Mouse (Mus musculus) heart, embryonic 16.5 days (tissue): ENCODE measurements at regions not wholly inside any gene's neighbourhood (a gene's known extent, or its start where the extent isn't known, plus 50 kb on each side); places are given as distances from the start of the nearest gene placed in this dataset.

Experiments
- ATAC-seq: fragments of 200-750 bp; cut with Nextera tagmentation; replicated peaks from 2 replicates; pipeline ENCODE4 v1.8.0; 2017; ENCODE audit warnings: moderate number of reproducible peaks; ENCODE audit not compliant: insufficient read depth, low FRiP score; ENCODE audit errors: extremely low read depth
- H3K27ac ChIP-seq: fragments of 300-500 bp; sonication (generic); 2 replicates; pipeline ENCODE4 v1.5.1; 2014; ENCODE audit warnings: mild to moderate bottlenecking, low read length, control low read depth, moderate library complexity
- H3K27me3 ChIP-seq: fragments of 300-500 bp; sonication (generic); 2 replicates; pipeline ENCODE4 v1.6.1; 2014; ENCODE audit warnings: low read length, mixed read lengths; ENCODE audit not compliant: control insufficient read depth, insufficient read depth
- H3K36me3 ChIP-seq: fragments of 300-500 bp; sonication (generic); 2 replicates; pipeline ENCODE4 v1.6.1; 2014; ENCODE audit not compliant: control insufficient read depth, insufficient read depth
- H3K4me1 ChIP-seq: fragments of 300-500 bp; sonication (generic); 2 replicates; pipeline ENCODE4 v1.6.1; 2014; ENCODE audit warnings: low read length, mixed read lengths; ENCODE audit not compliant: control insufficient read depth, insufficient read depth
- H3K4me2 ChIP-seq: fragments of 300-500 bp; sonication (generic); 2 replicates; pipeline ENCODE4 v1.6.1; 2014; ENCODE audit warnings: low read depth, mild to moderate bottlenecking, control low read depth, low read length
- H3K4me3 ChIP-seq: fragments of 300-500 bp; sonication (generic); 2 replicates; pipeline ENCODE4 v1.5.1; 2014; ENCODE audit warnings: mild to moderate bottlenecking, control low read depth, low read length
- H3K9ac ChIP-seq: fragments of 300-500 bp; sonication (generic); 2 replicates; pipeline ENCODE4 v1.6.1; 2014; ENCODE audit warnings: low read length, control low read depth
- H3K9me3 ChIP-seq: fragments of 300-500 bp; sonication (generic); replicated peaks from 2 replicates; pipeline ENCODE4 v1.6.1; 2016; ENCODE audit warnings: low read length; ENCODE audit not compliant: control insufficient read depth
- WGBS: fragments of 180-500 bp; shearing (Covaris S2); extraction: QIAGEN DNeasy Blood & Tissue Kit; methylation state at CpG from one replicate; pipeline ENCODE4 v1.1.7; 2014; 5-methylcytosine and 5-hydroxymethylcytosine counted together

GRCm38 (mm10) chr15:87188816-87189455, 355.2 kb upstream of the Fam19a5 start:
- Histone ChIP-seq H3K4me2 (no peak overlapping the region), H3K4me1 (no peaks in the 10 kb centered on the region), H3K9ac (no peak overlapping the region), H3K36me3 (no peaks in the 10 kb centered on the region), H3K9me3 (peaks cover 2% of the 10 kb centered on the region; the same call in 1 of the 2 replicates), H3K4me3 (no peak overlapping the region), H3K27ac (no peak overlapping the region), H3K27me3 (no peaks in the 10 kb centered on the region)
- 59% methylated on average over 9 of the region's 9 CpGs for WGBS
- no peak for ATAC-seq

- no peak for ATAC-seq
- H3K4me1 ChIP-seq, result no peaks in the 10 kb centered on the region
- no peak overlapping the region for H3K9ac ChIP-seq
- 63% methylated on average over 4 of the region's 4 CpGs for WGBS
- H3K27ac ChIP-seq, result no peak overlapping the region
- H3K36me3 ChIP-seq, result no peaks in the 10 kb centered on the region
- H3K9me3 ChIP-seq, result peaks cover 2% of the 10 kb centered on the region; the same call in 1 of the 2 replicates
- H3K27me3 ChIP-seq, result no peaks in the 10 kb centered on the region
- no peak overlapping the region for H3K4me2 ChIP-seq
- no peak overlapping the region for H3K4me3 ChIP-seq
These were observed 352.2 kb upstream of the Fam19a5 start for GRCm38 (mm10) chr15:87191901-87192300.

GRCm38 (mm10) chr15:87196306-87196893, 347.7 kb upstream of the Fam19a5 start:
- Histone ChIP-seq H3K9ac (no peak overlapping the region), H3K9me3 (0 out of 2 replicates have a peak, but pooled peaks cover 2% of the 10 kb centered on the region), H3K4me3 (no peak overlapping the region), H3K4me2 (no peak overlapping the region), H3K4me1 (no peaks in the 10 kb centered on the region), H3K27me3 (no peaks in the 10 kb centered on the region), H3K36me3 (no peaks in the 10 kb centered on the region), H3K27ac (no peak overlapping the region)
- ATAC-seq, result no peak
- WGBS, result 62% methylated on average over 6 of the region's 6 CpGs

GRCm38 (mm10) chr15:87199641-87200040, 344.5 kb upstream of the Fam19a5 start:
- H3K36me3 ChIP-seq, result no peaks in the 10 kb centered on the region
- H3K27me3 ChIP-seq, result no peaks in the 10 kb centered on the region
- 77% methylated on average over 8 of the region's 8 CpGs for WGBS
- H3K4me1 ChIP-seq, result no peaks in the 10 kb centered on the region
- H3K4me3 ChIP-seq, result no peak overlapping the region
- H3K9me3 ChIP-seq, result no peaks in the 10 kb centered on the region
- no peak for ATAC-seq
- no peak overlapping the region for H3K27ac ChIP-seq
- H3K9ac ChIP-seq, result no peak overlapping the region
- no peak overlapping the region for H3K4me2 ChIP-seq

GRCm38 (mm10) chr15:87200282-87201048, 343.6 kb upstream of the Fam19a5 start:
- no peaks in the 10 kb centered on the region for H3K27me3 ChIP-seq
- no peaks in the 10 kb centered on the region for H3K4me1 ChIP-seq
- H3K36me3 ChIP-seq, result no peaks in the 10 kb centered on the region
- no peaks in the 10 kb centered on the region for H3K9me3 ChIP-seq
- WGBS, result 67% methylated on average over 19 of the region's 19 CpGs
- H3K9ac ChIP-seq, result no peak overlapping the region
- H3K27ac ChIP-seq, result no peak overlapping the region
- no peak overlapping the region for H3K4me3 ChIP-seq
- ATAC-seq, result no peak
- H3K4me2 ChIP-seq, result no peak overlapping the region

GRCm38 (mm10) chr15:87201055-87201454, 343.0 kb upstream of the Fam19a5 start:
- H3K36me3 ChIP-seq, result no peaks in the 10 kb centered on the region
- H3K27ac ChIP-seq, result no peak overlapping the region
- no peaks in the 10 kb centered on the region for H3K9me3 ChIP-seq
- H3K9ac ChIP-seq, result no peak overlapping the region
- H3K27me3 ChIP-seq, result no peaks in the 10 kb centered on the region
- H3K4me2 ChIP-seq, result no peak overlapping the region
- no peaks in the 10 kb centered on the region for H3K4me1 ChIP-seq
- WGBS, result 55% methylated on average over 7 of the region's 7 CpGs
- no peak overlapping the region for H3K4me3 ChIP-seq
- ATAC-seq, result no peak

GRCm38 (mm10) chr15:87229951-87230350, 314.1 kb upstream of the Fam19a5 start:
- Histone ChIP-seq H3K27me3 (no peaks in the 10 kb centered on the region), H3K36me3 (no peaks in the 10 kb centered on the region), H3K4me2 (no peak overlapping the region), H3K9ac (no peak overlapping the region), H3K4me1 (no peaks in the 10 kb centered on the region), H3K27ac (no peak overlapping the region), H3K9me3 (no peaks in the 10 kb centered on the region), H3K4me3 (no peak overlapping the region)
- ATAC-seq, result no peak
- WGBS, result 53% methylated on average over 3 of the region's 3 CpGs

- Histone ChIP-seq H3K4me1 (no peaks in the 10 kb centered on the region), H3K4me3 (no peak overlapping the region), H3K27me3 (no peaks in the 10 kb centered on the region), H3K9ac (no peak overlapping the region), H3K27ac (no peak overlapping the region), H3K36me3 (no peaks in the 10 kb centered on the region), H3K4me2 (no peak overlapping the region), H3K9me3 (no peaks in the 10 kb centered on the region)
- 54% methylated on average over 3 of the region's 3 CpGs for WGBS
- no peak for ATAC-seq
These were observed 308.0 kb upstream of the Fam19a5 start for GRCm38 (mm10) chr15:87236096-87236495.

- Histone ChIP-seq H3K4me3 (no peak overlapping the region), H3K27ac (no peak overlapping the region), H3K4me2 (no peak overlapping the region), H3K27me3 (no peaks in the 10 kb centered on the region), H3K9ac (no peak overlapping the region), H3K4me1 (no peaks in the 10 kb centered on the region), H3K36me3 (no peaks in the 10 kb centered on the region), H3K9me3 (no peaks in the 10 kb centered on the region)
- ATAC-seq, result no peak
- WGBS, result 88% methylated on average over 11 of the region's 11 CpGs
These were observed 305.0 kb upstream of the Fam19a5 start for GRCm38 (mm10) chr15:87239057-87239456.
